Mouse (Mus musculus) bone marrow macrophage, adult 2 months (primary cell): Measurements from ENCODE around the gene Cope.
A peak's percentile ranks its signal among the peaks of the same experiment; 100 is the strongest.

Experiments
- CTCF ChIP-seq: IDR thresholded peaks from 2 replicates; pipeline ENCODE4 v1.5.1; 2012; ENCODE audit warnings: low read depth, mild to moderate bottlenecking, low read length, moderate library complexity
- POLR2A ChIP-seq: IDR thresholded peaks from 2 replicates; pipeline ENCODE4 v1.6.1; 2012; ENCODE audit warnings: mild to moderate bottlenecking, low read depth, low read length, borderline replicate concordance

GRCm38 (mm10) chr8:70343696-70344095, 41.4 kb downstream of the Cope start:
- no peak for TF ChIP-seq POLR2A
- peak; percentile 46 for TF ChIP-seq CTCF
